Mouse (Mus musculus): ENCODE data around the gene Gfra1.
A peak's percentile ranks its signal among the peaks of the same experiment; 100 is the strongest.

The Gfra1 gene

DNA sequence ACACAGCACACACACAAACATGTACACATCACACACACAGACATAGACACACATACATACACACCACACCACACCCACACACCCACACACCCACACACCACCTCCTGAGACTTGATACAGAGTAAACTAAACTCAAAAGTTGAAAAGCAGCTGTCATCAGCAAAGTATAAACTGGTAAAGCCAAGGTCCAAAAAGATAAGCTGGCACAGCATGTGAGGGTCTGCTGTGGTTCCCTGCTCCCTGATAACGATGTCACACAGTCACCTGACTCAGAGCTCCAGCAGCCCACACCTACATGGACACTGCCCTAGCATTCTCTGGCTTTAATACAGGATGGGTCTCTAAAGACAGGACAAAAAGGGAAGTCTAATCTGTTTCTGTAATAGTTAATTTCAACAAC, 212.1 kb downstream of the Gfra1 start:
- DNase-seq, result no peak

DNA sequence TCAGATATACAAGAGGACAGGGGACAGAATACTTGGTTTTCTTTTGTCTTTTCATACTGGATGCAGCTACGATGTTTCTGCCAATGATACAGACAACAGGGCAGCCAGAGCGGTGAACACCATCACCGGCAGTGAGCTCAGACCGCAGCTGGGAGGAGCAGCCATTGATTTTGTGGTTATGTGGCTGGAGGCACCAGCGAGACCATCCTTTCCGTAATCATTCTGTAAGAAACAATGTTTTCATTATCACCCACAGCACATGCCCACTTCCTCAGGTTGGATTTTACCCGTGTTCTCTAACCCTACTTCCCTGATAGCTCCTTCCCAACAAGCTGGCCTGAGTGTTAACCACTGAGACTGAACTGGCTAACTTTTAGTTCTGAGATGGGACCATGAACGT, 217.4 kb downstream of the Gfra1 start:
- no peak for DNase-seq

DNA sequence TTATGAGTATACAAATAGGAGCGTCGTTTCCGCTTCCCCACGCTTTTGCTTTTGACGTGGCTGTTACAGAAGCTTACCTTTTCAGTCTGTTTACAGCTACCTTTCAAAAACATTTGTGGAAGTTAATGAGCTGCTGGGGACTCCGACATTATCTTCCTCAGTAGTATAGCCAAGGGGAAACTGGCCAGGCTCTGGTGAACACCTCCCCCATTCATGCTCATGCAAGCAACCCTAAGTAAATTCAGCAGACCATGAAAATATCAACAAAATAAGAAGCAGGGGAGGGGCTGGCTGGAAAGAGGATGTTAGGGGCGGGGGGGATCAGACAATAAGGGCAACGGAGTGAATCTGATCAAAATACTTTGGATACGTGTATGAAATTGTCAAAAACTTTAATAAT, 228.0 kb downstream of the Gfra1 start:
- no peak for DNase-seq

DNA sequence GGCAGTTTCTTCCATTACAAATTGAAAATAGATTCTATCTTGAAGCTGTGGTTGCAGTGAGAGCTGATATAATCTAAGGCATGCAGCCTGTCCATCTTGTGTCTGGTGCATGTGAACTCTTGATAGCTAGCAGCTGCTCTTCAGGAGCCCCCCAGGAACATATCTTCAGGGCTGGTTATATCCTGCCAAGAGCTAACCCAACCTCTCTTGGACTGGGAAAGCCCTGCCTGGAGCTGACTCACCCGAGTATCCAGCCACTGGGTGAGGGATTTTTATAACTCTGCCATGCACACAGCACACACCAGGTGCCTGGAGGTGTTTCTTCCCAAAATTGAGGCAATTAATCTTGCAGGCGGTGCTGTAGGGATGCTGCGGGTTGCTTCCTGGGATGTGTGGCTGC, 228.8 kb downstream of the Gfra1 start:
- no peak for DNase-seq

DNA sequence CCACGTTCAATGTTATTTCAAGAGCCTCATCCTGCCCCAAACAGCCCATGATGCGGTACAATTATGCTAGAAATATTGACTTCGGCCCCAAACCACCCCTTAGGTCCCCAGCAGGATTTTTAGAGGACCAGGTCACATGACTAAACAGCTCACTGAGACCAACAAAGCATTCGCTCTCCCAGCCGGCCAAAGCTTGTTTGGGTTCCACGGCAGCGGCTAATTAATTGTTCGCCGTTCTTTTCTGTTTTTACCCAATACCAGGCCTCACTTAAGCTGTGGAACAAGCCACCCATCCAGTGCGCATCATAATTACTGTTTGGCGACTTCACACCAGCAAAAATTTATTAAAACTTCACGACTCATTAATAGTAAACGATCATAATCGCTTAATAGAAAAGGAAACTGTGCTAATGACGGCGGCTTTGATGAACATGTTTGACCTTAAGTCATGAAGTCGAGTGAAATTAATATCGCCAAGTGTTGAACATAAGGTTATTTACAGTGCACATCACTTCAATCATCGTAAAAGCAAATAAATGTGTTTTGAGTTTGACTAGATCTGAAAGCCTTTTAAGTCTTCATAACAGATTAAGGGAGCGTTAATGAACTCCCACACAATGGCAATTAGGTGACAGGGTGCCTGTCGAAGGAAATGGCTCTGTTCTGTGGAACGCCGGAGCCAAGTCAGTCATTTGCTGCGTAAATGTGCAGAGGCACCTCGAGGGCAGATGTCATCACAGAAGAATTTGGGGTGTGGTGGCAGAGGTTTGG, 235.5 kb downstream of the Gfra1 start:
- no peak for DNase-seq

DNA sequence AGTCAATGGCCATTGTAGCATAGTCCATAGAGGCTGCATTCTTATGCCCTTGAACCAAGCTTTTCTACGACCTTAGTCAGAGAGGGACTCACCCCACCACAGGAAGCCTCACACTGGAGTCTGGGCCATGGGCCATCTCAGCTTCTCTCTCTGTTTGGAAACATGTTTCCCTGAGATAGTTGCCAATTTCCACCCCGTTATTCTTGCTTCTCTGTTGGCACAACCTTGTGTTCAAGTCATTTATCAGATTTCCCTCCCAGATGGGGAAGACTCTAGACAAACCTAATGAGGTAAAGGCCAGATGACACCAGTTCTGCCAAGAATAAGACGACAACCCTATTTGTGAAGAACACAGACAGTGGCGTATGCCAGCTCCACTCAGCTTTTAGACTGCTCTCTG, 238.1 kb downstream of the Gfra1 start:
- DNase-seq, result no peak

DNA sequence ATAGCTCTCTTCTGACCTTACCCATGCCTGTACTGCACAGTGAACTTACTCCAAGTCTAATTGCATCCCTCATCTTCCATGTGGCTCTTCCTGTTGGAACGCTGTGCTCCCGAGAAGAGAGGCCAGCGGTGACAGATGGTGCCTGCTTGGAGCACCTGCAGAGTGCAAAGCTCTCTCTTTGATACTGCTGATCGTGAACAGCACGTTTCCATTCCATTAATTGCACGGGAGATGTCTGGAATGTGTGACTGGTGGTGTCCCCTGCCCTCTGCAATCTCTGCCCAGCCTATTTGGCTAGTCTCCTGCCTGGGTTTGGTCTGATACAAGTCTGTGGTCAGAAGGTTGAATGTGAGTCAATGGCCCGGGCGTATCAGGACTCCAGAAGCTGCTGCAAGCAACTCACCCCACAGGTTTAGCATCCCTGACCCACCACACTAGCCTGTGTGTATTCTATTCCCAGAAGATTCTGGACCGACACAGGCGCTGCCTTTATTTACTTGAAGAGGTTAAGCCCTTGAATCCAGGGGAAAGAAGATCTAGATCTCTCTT, 249.1 kb downstream of the Gfra1 start:
- no peak for DNase-seq

DNA sequence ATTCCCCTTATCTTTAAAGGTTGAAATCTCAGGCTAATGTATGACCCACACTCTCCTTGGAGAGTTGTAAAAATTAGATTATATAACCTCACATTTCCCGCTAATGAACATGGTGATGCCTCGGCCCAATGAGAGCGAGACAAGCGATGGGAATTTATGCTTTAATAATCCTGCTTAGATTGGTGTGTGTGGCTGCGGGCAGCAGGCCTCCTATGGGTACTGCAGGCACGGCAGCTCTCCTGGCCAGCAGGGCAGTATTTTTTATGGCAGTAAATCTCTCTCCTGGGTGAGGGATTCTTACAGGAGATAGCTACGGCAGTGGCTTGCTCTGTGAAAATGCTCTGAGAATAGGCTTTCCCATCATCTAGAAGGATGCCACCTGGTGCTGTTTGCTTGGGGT, 250.2 kb downstream of the Gfra1 start:
- DNase-seq, result no peak

DNA sequence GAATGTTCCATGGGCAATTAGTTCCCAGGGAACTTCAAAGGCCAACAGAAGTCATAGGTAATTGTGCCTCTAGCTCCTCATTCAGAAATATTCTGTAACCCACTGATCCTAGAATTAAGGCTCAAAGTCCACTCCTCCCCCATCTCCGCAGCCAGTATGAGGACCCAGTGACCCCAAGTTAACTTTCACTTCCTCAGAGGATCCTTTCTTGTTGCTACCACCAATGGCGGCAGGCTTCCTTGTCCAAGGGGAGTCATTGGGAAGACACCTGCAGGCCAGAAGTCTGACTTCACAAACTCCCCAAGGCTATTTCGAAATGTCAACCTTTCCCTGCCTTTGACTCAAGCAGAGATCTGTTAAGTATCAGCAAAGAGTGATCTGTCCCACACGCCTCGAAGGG, 253.1 kb downstream of the Gfra1 start:
- DNase-seq, result no peak

DNA sequence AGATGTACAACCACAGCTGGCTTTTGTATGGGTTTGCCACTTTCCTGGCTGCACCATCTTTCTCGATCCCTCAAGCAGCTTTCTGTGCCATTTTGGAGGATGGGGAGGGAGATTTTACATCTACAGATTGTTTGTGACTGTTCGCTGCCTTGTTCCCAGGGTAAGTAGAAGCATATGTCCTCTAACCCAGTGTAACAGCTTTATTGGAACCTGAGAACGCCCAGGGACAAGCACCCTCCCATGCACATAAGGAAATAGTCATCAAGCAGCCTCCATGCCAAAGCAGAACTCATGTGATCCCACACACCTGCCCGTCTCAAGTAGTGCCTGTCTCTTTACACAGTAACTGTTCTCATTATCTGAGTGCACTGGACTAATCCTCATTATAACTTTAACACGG, 256.0 kb downstream of the Gfra1 start:
- no peak for DNase-seq

DNA sequence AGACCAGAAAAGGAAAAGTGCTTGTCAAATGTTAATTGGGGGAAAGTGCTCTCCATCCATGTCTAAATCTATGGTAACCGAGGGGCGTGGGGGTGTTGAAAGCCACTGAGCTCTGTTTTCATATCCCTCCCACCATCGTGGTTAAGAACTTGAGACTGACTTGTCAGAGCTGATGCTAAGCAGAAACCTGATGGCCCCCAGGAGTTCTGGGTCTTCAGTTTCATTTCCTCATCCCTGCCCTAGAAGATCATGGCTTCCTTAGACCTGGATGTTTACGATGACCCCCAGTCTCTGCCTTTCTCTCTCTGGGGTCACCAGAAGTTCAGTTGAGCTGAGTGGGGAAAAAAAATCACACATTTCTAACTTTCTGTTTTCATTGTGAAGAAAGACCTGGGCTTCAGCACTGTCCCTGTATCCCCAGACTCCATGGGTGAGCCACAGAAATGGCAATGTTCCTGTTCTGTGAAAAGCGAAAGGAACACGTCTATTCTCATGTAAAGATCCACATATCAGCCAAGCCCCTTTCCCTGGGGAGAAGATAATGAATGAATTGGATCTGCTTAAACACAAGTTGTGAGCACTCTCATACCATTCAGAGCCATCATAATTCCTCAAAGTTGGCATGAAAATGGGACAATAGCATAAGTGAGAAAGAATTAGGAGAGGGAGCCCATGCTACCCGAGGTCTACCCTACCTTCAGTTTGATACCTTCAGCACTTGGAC, 261.8 kb downstream of the Gfra1 start:
- DNase-seq, result no peak

DNA sequence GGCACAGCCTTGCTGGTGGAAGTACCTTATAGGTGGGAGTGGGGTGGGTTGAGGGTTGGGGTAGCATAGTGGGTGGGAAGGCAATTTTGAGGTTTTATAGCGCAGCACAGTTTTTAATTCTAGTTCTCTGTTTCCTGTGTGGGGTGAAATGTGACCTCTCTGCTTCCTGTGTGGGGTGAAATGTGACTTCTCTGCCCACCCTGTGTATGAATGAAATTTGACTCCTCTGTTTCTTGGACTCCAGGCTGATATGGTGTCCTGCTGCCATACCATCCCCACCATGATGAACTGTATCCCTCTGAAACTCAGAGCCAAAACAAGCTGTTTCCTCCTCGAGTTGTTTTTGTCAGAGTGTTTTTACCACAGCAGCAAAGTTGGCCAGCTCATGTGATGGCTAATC, 264.8 kb downstream of the Gfra1 start:
- DNase-seq, result no peak

DNA sequence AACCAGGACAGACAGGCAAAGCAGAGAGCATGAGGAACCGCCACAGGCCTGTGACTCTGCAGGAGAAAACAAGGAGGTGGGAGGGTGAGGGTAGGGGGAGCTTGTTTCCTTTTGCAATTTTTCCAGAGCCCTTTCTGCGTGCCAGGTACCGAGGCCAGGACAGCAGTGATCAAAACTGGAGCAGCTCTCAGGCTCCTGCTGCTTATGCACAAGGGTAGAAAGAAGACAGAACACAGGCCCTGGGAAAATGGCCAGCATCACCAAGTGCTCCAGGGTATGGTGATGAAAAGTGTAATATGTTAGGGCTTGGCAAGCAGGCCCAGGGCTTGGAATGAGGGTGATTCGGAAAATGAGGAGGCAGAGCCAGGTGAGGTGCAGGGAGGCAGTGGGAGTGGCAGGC, 269.2 kb downstream of the Gfra1 start:
- peak; percentile 4 for DNase-seq
